Comparison of ENCODE assay signal across 10 mouse cellular contexts in the genomic region with DNA sequence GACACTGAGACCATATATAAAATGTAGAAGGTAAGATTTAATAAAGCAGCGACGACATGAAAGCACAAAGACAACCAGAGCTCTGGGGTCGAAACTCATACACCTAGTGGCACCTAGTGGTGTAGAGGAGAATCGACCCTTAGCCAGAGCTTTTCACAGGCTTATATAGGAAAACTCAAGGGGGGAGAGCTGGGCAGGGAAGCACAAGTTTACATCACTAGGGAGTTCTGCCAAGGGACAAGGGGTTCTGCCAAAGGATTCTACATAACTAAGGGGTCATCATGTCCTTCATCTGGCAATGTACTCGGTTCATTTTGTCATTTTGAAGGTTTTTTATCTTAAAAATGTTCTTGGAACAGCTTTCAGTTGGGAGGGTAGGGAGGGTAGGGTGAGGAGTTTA. TPM values are rescaled to one million over a fixed set of nuclear protein-coding genes. Genes with fewer than 3 reads are reported as not detected.
DNase-seq lines count a peak whose midpoint lies in the region.
"Had no signal": no experiment of that assay in that cellular context is flagged by ENCODE, and none has a peak within 500 bp of the region (broad histone marks: within the 10 kb centered on the region; RNA-seq: fewer than 3 reads in every experiment).

No protein-coding gene starts in this region.

- peak; percentile 13 for DNase-seq in adrenal gland, postnatal 25 days
- DNase-seq in cerebellum, postnatal 25 days: peak; percentile 5 to 11
- peak; percentile 59 to 62 for DNase-seq in heart, adult 9 months (ENCODE audit: low spot score in 2 of 2)
- DNase-seq in kidney, adult 9 months: peak; percentile 50
- DNase-seq in lung, adult 18-20 months: peak; percentile 59 to 60
- DNase-seq in right cerebral cortex, postnatal 4 days: peak; percentile 5
- DNase-seq in thymus, postnatal 4 days: peak; percentile 16

RNA-seq across cellular contexts. Expression of gene Gm20777, which starts 42.7 kb away (rescaled TPM):
- total RNA-seq in adrenal gland, postnatal 25 days (2021): not detected in 2 replicates
- total RNA-seq: common myeloid progenitor, adult 5-6 weeks; layer of hippocampus, adult 2 months; monocyte, adult 5-6 weeks had no signal

Comparison
In these comparisons a context has a peak if more than half of its experiments do, and no peak if none do; other contexts are left out.
1. Peak in every context shown above with its lines: DNase-seq.
2. DNase-seq: peak in every context shown above with its lines; median percentile 60 in heart, adult 9 months; 60 in lung, adult 18-20 months; 50 in kidney, adult 9 months; 16 in thymus, postnatal 4 days; 13 in adrenal gland, postnatal 25 days; 8 in cerebellum, postnatal 25 days; 5 in right cerebral cortex, postnatal 4 days.